Mouse (Mus musculus): ENCODE results near the gene Gadl1.

DNA sequence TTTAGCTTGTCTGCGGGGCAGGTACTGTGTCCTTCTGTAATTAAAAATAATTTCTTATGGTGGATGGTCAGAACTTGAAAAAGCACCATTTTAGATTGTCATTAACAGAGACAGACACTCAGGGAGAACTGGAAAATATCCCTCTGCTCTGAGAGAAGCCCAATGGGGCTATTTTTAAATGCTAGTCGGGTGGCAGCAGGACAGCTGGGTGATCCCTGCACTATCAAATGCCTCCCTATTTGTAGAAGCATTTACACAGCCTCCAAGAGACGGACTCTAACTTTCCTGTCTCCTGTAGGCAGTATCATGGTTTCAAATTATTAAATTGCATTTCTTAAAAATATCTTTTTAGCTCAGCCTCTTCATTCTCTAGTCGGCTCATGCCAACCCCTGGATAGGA is 89.1 kb downstream of the Gadl1 start:
- TF ChIP-seq EP300 (IDR thresholded peaks at IDR 0.05; ENCODE audit: low read depth) (no peak), CTCF (IDR thresholded peaks at IDR 0.05; ENCODE audit: low read depth) (no peak)

Measured in heart, postnatal 0 days (tissue).